Mouse (Mus musculus) thymus, postnatal 14 days (tissue): ENCODE results near the gene Doc2g.

Source experiments
- DNase-seq: peaks from one replicate; pipeline ENCODE4 v3.0.0; 2021

Doc2g gene

DNA sequence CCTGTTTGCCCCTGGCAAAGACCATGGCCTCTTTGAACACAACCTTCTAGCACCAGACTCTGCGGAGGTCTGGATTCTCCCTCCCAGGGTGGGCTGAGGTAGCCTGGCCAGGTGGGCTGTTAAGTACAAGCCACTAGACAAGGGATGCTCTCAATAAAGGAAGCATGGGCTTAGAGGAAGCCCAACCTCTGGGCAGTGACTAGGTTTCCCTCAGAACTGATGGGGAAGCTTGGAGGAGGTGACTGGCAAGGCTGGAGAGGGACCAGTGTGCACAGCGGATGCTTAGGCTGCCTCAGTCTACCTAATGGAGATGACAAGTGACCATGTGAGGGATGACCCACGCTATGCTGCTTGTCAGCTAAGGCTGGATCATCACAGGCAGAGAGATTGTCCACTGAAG is 11.1 kb upstream of the Doc2g start:
- DNase-seq, result no peak

DNA sequence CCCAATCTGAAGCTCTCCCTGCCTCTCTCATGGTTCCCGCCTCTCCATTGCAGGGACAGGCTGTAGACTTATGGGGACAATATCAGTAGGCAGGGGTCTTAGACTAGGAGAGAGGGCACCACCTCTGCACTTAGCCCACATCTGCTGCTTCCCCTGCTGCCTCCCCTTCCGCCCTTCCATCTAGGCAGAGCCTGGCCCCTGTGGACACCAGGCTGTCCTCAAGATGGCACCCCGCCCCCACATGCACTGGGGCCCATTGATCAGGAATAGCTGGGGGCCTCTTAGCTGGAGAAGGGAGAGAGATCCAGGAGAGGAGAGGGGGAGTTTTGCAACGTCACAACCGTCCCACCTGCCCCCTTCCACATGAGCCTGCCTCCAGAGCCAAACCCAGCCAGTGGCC is 10.7 kb upstream of the Doc2g start, which contains the start of gene Tbx10:
TSS of gene Tbx10 (plus strand) at position 337 of the 400 bp plus-strand sequence.
- DNase-seq, result no peak

DNA sequence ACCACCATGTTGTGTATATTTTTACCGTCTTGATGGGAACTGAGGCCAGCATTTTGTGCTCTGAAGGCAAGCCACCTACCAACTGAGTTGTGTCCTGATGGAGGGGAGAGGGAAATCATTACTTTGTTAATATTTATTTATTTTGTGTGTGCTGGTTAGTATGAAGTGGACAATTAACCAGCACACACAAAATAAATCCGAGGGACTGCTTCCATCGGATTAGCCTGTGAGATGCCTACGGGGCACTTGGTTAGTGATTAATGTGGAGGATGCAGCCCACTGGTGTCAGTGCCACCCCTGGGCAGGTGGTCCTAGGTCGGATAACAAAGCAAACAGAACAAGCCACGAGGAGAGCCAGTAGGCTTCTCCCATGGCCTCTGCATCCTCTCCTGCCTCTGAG is 8.2 kb upstream of the Doc2g start:
- DNase-seq, result no peak

DNA sequence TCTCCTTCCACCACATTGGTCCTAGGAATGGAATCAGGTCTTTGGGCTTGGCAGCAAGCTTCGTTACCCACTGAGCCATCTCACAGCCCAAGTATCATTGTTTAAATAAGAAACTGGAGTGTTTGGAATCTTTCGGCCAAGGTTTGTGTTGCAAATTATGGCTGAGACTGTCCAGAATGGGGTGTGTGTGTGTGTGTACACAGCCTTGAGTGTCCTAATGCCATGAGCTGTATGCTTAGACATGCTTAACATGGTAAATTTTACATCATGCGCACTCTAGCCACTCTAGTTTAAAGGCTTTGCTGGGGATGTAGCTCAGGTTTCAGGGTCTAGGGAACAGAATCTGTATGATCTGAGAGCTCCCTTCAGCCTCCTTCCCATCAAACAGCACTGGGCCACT is 7.6 kb upstream of the Doc2g start:
- DNase-seq, result no peak

DNA sequence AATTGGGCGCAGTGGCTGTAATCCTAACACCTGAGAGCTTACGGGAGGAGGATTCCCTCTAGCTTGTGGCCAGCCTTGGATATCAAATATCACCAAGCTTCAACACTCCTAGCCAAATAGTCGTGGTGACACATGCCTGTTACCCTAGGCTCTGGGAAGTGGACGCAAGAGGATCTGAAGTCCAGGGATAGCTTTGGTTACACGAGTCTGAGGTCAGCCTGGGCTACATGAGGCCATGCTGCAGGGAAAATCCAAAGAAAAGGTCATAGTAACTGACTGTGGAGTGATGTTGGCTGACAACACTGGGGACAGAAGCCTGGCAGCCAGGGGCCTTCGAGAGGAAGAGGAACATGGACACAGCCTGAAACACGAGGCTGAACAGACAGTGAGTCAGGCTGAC is 7.0 kb upstream of the Doc2g start:
- DNase-seq, result no peak

DNA sequence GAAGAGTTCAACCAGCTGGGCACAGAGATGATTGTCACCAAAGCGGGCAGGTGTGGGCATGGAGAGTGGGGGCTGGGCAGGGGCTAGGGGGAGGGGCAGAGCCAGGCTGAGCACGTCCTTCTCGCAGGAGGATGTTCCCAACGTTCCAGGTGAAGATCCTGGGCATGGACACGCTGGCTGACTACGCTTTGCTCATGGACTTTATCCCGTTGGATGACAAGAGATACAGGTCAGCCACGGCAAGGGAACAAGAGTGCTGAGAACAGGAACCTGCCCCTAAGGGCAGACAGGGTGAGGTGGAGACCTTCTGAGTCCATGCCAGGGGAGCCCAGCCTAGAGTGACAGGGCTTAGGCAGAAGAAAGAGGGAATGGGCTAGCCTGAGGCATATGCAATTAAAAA is 6.4 kb upstream of the Doc2g start:
- no peak for DNase-seq

DNA sequence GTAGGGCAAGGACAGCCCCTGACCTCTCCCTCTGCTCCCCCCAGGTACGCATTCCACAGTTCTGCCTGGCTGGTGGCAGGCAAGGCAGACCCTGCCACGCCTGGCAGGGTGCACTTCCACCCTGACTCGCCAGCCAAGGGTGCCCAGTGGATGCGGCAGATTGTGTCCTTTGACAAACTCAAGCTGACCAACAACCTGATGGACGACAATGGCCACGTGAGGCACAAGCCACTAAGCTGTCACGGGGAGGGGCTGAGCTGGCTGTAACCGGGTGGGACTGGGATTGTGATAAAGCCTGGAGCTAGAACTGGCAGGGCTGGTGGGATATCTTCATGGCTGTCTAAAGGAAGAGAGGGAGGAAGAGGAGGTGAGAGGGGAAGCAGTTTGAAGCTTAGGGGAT is 5.9 kb upstream of the Doc2g start:
- DNase-seq, result no peak

DNA sequence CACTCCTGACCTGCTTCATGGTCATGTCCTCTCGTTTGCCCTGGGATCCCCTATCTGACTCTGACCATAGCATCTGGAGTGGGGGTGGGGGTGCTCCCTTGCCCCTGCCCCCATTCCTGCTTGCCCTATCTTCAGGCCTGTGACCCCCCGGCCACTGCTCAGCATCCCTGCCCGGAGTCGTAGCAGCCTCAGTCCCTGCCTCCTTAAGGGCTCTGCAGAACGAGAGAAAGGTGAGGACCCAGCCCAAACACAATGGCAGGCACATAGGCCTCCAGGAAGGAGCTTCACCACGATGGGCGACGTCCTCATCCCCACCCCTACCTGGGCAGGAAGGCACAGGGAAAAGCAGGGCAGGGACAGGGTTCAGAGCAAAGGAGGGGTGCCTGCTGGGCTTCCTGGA is 4.8 kb upstream of the Doc2g start:
- DNase-seq, result no peak

DNA sequence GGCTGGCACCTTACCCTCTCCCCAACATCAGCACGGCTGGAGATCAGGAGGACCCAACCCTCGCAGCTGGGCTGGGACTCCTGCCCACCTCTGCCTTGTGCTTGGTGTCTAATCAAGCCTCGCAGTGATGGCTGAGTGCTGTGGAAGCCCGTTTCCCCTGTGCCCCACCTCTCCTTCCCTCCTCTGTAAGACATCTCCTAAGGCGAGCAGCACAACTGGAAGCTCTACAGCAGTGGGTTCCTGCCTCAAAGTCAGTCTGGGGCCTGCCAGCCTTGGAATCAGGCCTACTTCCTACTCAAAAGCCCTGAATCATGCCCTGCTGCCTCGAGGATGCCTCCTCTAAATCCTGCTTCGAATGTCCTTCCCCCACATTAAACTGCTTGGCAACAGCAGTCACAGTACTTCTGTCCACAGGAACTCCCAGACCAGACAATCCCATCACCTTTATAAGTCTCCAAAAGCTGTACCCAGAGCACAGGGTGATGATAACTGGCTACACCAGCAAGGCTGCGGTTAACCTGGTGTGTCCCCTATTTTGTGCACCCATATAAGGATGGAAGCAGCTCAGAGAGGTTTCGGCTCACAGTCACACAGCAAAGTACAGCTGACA is 3.9 kb upstream of the Doc2g start:
- no peak for DNase-seq

DNA sequence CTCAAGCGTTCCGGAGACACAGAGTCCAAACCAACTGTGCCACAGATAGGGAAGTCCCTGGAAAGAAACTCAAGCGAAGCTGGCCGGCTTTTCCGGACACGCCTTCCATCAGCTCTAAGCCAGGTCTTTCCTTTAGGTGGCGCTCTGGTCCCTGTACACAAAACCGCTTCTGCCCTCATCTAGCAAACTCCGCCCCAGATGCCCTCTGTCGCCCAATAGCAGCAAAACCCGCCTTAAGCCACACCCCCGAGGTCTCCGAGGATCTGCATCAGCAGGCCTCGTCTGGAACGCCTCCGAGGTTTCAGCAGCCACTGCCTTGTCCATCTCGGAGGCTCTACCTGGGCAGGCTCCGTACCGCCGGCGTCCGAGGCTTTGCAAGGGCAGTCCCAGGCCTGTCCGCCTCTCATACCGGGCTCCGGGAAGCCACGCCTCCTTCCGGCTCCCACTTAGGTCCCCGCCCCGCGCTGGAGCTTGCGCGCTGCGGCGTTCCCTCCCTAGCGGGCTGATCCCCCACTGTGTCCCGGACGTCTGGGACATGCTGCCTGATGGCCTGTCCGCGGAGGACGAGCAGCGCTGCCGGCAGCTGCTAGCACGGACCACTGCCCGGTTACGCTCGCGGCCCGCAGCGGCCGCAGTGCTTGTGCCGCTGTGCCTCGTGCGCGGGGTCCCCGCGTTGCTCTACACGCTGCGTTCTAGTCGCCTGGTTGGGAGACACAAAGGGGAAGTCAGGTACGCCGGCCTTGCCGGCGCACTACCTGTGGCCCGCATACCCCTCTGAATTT is 2.8 kb upstream of the Doc2g start, which contains the start of the genes Nudt8 and Gm49405:
TSS of gene Nudt8 (plus strand) at position 462 of the 782 bp plus-strand sequence.
TSS of gene Gm49405 (plus strand) at position 508 of the 782 bp plus-strand sequence.
- DNase-seq, result peak; percentile 95

DNA sequence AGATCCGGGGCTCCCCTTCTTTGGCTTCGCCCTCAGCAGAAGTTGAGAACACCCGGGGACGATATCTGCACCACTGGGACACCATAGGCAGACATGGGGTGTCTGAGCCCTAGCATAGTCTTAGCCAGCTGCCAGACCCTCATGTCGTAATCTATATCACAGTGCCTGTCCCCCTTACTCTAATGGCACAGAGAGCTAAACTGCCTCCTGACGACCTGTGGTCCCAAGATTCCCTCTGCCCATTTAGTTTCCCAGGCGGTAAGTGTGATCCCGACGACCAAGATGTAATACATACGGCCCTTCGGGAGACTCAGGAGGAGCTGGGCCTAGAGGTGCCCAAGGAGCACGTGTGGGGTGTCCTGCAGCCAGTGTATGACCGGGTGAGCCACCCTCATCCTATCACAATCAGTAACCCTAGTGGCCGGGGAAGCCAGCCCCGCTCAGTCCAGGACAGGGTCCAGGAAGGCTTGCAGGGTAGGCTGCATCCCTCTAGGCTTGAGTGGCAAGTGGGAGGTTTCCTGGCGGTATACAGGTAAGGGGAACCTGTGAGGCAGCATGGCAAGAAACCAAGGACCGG is 2.1 kb upstream of the Doc2g start:
- no peak for DNase-seq

DNA sequence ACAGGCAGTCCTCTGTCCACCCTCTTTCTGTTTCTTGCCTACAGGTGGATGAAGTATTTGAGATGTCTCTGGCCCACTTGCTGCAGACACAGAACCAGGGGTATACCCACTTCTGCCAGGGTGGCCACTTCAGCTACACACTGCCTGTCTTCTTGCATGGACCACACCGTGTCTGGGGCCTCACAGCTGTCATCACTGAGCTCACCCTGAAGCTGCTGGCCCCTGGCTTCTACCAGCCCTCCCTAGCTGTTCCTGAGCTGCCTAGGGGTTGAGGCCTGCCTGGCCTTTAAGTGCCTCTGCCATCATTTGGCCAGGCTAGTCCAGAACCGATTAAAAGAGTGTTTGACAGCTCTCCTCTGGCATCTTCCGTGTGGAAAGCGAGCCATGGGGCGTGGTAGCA is 1.4 kb upstream of the Doc2g start:
- no peak for DNase-seq

DNA sequence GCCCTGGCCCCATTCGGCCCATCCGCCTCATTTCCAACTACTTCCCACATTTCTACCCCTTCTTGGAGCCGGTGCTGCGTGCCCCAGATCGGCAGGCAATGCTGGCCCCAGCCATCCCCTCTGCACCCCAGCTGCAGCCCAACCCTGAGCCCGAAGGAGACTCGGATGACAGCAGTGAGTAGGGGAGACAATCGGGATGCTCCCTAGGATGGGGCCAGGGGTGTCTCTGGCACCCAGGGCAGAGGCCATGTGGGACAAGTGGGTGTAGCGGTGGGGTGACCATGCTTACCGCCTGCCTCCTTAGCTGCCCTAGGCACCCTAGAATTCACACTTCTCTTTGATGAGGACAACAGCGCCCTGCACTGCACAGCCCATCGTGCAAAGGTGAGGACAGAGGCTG is 528 bp downstream of the Doc2g start:
- DNase-seq, result no peak

DNA sequence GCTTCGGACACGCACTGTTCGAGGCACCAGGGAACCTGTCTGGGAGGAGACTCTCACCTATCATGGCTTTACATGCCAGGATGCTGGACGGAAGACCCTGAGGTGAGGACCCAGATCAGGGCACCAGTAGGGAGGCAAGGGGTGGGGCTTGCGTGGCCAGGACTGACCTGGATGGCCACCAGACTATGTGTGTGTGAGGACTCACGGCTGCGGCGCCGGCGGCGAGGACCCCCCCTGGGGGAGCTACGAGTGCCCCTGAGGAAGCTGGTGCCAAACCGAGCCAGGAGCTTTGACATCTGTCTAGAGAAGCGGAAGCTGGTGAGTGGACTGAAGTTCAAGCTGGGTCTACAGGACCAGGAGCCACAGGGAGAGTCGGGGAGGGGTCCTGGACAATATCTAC is 1.2 kb downstream of the Doc2g start:
- DNase-seq, result no peak

DNA sequence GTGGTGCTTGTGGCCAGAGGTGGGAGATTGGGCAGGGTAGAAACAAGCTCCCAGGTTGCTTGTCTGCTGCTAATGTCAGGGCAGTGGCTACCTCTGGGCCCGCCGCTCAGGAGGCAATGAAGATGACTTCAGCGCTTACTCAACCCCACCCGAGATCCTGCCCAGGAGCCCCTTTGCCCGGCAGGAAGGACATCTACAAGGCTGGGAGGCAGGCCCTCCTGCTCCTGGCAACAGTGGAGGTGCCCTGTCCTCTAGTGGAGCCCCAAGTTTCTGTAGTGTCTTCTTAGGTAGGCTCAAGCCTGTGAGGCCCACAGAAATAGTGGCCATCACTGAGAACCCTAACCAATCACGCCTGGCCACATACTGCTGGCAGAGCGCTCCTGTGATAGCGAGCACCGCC is 2.0 kb downstream of the Doc2g start:
- DNase-seq, result no peak

DNA sequence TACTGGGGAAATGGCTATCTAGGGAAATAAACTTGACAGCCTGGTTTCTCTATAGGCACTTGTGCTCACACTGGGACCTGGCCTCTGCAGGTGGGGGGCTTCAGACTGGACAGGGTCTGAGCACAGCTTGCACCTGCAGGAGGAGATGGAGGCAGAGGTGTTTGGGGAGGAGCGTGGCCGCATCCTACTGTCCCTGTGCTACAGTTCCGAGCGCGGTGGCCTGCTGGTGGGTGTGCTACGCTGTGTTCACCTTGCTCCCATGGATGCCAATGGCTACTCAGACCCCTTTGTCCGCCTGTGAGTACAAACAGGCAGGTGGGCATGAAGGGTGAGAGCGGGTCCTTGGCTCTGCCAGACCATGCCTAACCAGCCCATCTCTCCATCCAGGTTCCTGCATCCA is 2.9 kb downstream of the Doc2g start:
- DNase-seq, result no peak

DNA sequence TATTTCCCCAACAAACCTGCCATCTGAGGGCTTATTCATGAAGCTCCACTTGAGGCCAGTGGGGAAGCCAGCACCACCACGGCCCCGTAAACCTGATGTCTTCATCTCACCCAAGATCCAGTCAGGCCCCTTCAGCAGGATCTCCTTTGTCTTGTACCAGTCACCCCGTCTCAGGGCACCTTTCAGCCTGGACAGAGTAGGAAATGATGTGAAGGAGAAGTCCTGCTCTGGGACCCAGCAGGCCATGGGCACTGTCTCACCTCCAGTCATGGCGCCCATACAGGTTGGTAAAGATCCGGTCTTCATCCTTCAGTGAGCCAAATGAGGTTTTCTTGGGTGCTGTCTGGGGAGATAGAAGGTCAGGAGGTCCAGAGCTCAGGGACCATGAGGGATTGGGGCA is 8.0 kb downstream of the Doc2g start:
- no peak for DNase-seq

DNA sequence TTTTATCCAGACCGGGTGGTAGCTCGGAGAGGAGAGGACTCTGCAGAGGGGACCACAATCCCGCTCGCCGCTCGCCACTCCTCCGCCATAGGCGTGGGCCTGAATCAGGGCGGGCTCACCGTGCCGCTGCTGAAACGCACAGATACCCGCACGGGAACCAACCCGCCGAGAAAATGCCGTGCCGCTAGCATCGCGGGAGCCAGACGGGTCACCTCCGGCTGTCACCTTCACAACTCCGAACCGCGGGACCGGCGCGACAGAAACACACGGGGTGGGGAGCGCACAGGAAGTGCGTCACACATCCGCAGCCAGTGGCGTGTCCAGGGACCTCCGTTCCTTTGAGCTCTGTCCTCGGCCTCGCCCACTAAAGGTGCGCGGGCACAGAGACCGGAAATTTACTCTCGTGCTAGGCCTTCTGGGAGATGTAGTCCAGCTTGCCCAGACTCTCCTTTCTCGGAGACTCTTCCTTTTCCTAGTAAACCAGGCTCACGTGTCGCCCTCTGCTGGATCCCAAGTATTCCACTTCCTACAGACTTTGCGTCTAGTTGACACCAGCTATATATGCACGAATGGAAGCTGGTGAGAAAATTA is 9.4 kb downstream of the Doc2g start, which contains the start of gene Ndufv1:
TSS of gene Ndufv1 (minus strand) at position 375 of the 591 bp plus-strand sequence.
- DNase-seq, result peak; percentile 96

DNA sequence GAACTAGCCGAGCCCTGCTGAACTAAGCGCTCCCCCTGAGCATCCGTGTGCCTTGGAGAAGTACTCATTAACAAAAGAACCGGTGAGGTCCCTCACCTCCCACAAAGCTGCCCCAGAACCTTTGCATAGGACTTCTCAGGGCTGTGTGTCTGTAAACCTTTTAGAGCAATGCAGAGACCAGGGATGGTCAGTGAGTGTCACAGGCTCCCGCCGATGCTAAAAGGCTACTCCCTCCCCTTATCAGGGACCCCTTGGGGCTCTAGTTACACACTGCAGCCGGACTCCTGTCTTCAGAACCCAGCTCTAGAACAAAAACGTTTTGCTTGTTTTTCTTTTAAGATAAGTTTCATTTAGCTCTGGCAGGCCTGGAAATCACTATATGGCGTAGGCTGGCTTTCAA is 10.0 kb downstream of the Doc2g start:
- no peak for DNase-seq

DNA sequence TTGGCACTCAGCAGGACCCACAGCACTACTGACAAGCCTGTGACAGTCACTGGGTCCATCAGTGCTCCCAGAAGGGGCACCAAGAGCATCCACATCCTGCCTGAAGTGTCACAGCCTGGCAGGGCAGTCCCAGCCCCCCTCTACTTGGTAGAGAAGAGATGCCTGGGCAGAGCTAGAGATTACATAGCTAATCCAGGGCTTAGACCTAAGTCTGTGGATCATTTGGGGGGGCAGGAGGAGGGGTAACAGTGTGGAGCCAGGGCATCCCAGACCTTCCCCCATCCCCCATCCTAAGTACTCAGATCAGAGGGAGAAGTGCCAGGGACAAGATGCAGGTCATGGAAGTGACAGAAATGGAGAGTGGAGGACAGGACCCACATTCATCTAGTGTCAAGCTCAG is 11.7 kb downstream of the Doc2g start:
- DNase-seq, result no peak

DNA sequence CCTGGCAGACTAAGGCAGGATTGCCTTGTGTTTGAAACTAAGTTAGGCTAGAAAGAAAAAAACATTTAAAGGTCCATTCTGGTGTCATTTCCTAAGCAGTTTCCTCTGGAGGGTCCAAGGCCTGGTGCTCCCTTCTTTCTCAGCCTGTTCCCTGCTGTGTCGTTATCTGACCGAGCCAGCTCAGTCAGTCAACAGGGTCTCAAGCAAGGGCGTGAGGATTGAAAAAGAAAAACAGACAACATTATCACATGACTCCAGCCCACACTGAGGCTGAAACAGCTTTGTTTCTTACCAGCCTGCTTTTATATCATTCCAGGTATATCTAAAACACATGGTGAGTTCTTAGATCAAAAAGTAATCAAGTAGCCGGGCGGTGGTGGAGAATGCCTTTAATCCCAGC is 12.5 kb downstream of the Doc2g start:
- DNase-seq, result no peak

DNA sequence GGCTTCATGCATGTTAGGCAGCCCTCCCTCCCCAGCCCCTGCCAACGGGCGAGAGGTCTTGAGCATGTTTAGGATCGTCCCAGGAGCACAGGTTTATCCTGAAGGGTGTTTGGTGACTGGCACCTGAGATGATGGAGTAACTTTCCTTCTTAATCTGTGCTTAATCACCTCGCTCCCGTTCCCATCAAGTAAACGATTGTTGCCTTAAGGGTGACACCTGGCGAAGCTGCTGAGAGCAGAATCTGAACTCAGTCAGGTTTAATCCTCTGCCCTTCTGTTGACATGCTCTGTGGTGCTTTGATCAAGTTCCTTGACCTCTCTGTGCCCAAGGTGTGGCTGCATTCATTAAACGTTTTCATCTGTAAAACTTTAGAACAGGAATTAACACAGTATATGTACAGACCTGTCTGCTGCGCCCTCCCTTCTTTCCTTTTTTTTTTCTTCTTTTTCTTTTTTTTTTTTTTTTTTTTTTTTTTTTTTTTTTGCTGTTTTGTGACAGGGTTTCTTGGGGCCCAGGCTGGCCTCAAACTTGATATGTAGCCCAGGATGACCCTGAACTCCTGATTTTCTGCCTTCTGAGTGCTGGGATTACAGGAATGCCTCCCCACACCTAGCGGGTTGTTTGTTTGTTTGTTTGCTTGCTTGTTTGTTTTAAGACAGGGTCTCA is 14.9 kb downstream of the Doc2g start:
- no peak for DNase-seq
